Mouse (Mus musculus) kidney, postnatal 0 days (tissue): ENCODE results near the gene Fgfr2. TPM values are rescaled to one million over a fixed set of nuclear protein-coding genes. Genes with fewer than 3 reads are reported as not detected.

ENCODE experiments used
- ATAC-seq: fragments of 200-750 bp; cut with Nextera tagmentation; replicated peaks from 2 replicates; pipeline ENCODE4 v1.8.0; 2017; ENCODE audit warnings: low read depth, moderate number of reproducible peaks, moderate TSS enrichment, moderate library complexity; ENCODE audit not compliant: low FRiP score
- DNase-seq: peaks from one replicate; pipeline ENCODE4 v3.0.0-alpha.2; 2016; ENCODE audit warnings: low spot score
- H3K27ac ChIP-seq: fragments of 300-500 bp; sonication (generic); 2 replicates; pipeline ENCODE4 v1.5.1; 2014; ENCODE audit warnings: mild to moderate bottlenecking
- H3K27me3 ChIP-seq: fragments of 300-500 bp; sonication (generic); 2 replicates; pipeline ENCODE4 v1.6.1; 2014; ENCODE audit warnings: low read length, mixed read lengths; ENCODE audit not compliant: insufficient read depth
- H3K36me3 ChIP-seq: fragments of 300-500 bp; sonication (generic); 2 replicates; pipeline ENCODE4 v1.6.1; 2014; ENCODE audit warnings: low read length, mixed read lengths; ENCODE audit not compliant: insufficient read depth
- H3K4me1 ChIP-seq: fragments of 300-500 bp; sonication (generic); replicated peaks from 2 replicates; pipeline ENCODE4 v1.6.1; 2014; ENCODE audit warnings: antibody characterized with exemption, low read length, mixed read lengths; ENCODE audit not compliant: insufficient read depth
- H3K4me2 ChIP-seq: fragments of 300-500 bp; sonication (generic); 2 replicates; pipeline ENCODE4 v1.6.1; 2014; ENCODE audit warnings: mild to moderate bottlenecking, low read length, moderate library complexity, mixed read lengths
- H3K4me3 ChIP-seq: fragments of 300-500 bp; sonication (generic); replicated peaks from 2 replicates; pipeline ENCODE4 v1.5.1; 2014; ENCODE audit warnings: low read depth, low read length
- H3K9ac ChIP-seq: fragments of 300-500 bp; sonication (generic); 2 replicates; pipeline ENCODE4 v1.6.1; 2014; ENCODE audit warnings: low read depth, low read length
- H3K9me3 ChIP-seq: fragments of 300-500 bp; sonication (generic); replicated peaks from 2 replicates; pipeline ENCODE4 v1.6.1; 2016; ENCODE audit warnings: low read length, inconsistent platforms, mixed read lengths
- CTCF ChIP-seq: IDR thresholded peaks from 2 replicates; pipeline ENCODE4 v1.5.1; 2016; ENCODE audit warnings: antibody characterized with exemption, low read depth, mild to moderate bottlenecking, moderate library complexity
- WGBS: fragments of 180-500 bp; shearing (Covaris S2); extraction: QIAGEN DNeasy Blood & Tissue Kit; methylation state at CpG from one replicate; pipeline ENCODE4 v1.1.7; 2014; 5-methylcytosine and 5-hydroxymethylcytosine counted together
- polyA plus RNA-seq: library from polyadenylated mRNA; unstranded; fragments of >200 nt; fragmentation: Nextera tagmentation; extraction: Ambion mirVana; gene quantifications from 2 replicates; pipeline ENCODE4 v1.2.1, GENCODE M21; 2015

Gene Fgfr2
- polyA plus RNA-seq, 1 experiment from 2014 or later = 79.8 TPM

- ATAC-seq = no peak
- Histone ChIP-seq H3K9me3 (no peaks in the 10 kb centered on the region), H3K4me2 (no peak within 1 kb of the TSS), H3K27ac (no peak within 1 kb of the TSS), H3K27me3 (no peaks in the 10 kb centered on the region), H3K4me3 (no peak within 1 kb of the TSS), H3K36me3 (no peaks in the 10 kb centered on the region), H3K4me1 (no peaks in the 10 kb centered on the region), H3K9ac (no peak within 1 kb of the TSS)
- 56% methylated on average over 5 of the region's 5 CpGs for WGBS
- no peak for DNase-seq
- no peak for TF ChIP-seq CTCF
Measured at GRCm38 (mm10) chr7:131031755-131032154, 2091.4 kb downstream of the Fgfr2 start, which contains the start of gene Dmbt1. TSS of gene Dmbt1 (plus strand) at chr7:131032053.

GRCm38 (mm10) chr7:131027557-131027956 is 2095.6 kb downstream of the Fgfr2 start:
- Histone ChIP-seq H3K4me2 (no peak overlapping the region), H3K9me3 (no peaks in the 10 kb centered on the region), H3K9ac (no peak overlapping the region), H3K4me3 (no peak overlapping the region), H3K4me1 (no peaks in the 10 kb centered on the region), H3K27ac (no peak overlapping the region), H3K27me3 (no peaks in the 10 kb centered on the region), H3K36me3 (no peaks in the 10 kb centered on the region)
- ATAC-seq (no peak), DNase-seq (no peak)
- TF ChIP-seq CTCF = no peak
- WGBS = 86% methylated on average over 1 of the region's 1 CpGs

- no peak for ATAC-seq
- Histone ChIP-seq H3K4me2 (no peak overlapping the region), H3K36me3 (no peaks in the 10 kb centered on the region), H3K4me3 (no peak overlapping the region), H3K9me3 (no peaks in the 10 kb centered on the region), H3K4me1 (no peaks in the 10 kb centered on the region), H3K27ac (no peak overlapping the region), H3K27me3 (no peaks in the 10 kb centered on the region), H3K9ac (no peak overlapping the region)
- no peak for TF ChIP-seq CTCF
- 32% methylated on average over 1 of the region's 1 CpGs for WGBS
- DNase-seq = no peak
Measured at GRCm38 (mm10) chr7:131024807-131025206, 2098.3 kb downstream of the Fgfr2 start.

- H3K4me2 ChIP-seq = no peak overlapping the region
- no peak for TF ChIP-seq CTCF
- WGBS = 88% methylated on average over 2 of the region's 2 CpGs
- no peak overlapping the region for H3K4me3 ChIP-seq
- no peak overlapping the region for H3K9ac ChIP-seq
- H3K36me3 ChIP-seq = no peaks in the 10 kb centered on the region
- no peaks in the 10 kb centered on the region for H3K4me1 ChIP-seq
- no peaks in the 10 kb centered on the region for H3K9me3 ChIP-seq
- no peak overlapping the region for H3K27ac ChIP-seq
- no peaks in the 10 kb centered on the region for H3K27me3 ChIP-seq
- no peak for ATAC-seq
- no peak for DNase-seq
Measured at GRCm38 (mm10) chr7:131019181-131019580, 2104.0 kb downstream of the Fgfr2 start.

GRCm38 (mm10) chr7:131011901-131012300 is 2111.2 kb downstream of the Fgfr2 start:
- Histone ChIP-seq H3K36me3 (no peaks in the 10 kb centered on the region), H3K4me1 (no peaks in the 10 kb centered on the region), H3K27me3 (no peaks in the 10 kb centered on the region), H3K27ac (no peak overlapping the region), H3K4me2 (no peak overlapping the region), H3K9me3 (no peaks in the 10 kb centered on the region), H3K4me3 (no peak overlapping the region), H3K9ac (no peak overlapping the region)
- DNase-seq = no peak
- ATAC-seq = no peak
- 61% methylated on average over 1 of the region's 1 CpGs for WGBS
- no peak for TF ChIP-seq CTCF

- Histone ChIP-seq H3K9ac (no peak overlapping the region), H3K4me1 (no peaks in the 10 kb centered on the region), H3K27ac (no peak overlapping the region), H3K36me3 (no peaks in the 10 kb centered on the region), H3K9me3 (no peaks in the 10 kb centered on the region; the same call in 1 of the 2 replicates), H3K27me3 (no peaks in the 10 kb centered on the region), H3K4me3 (no peak overlapping the region), H3K4me2 (no peak overlapping the region)
- TF ChIP-seq CTCF = no peak
- 78% methylated on average over 5 of the region's 5 CpGs for WGBS
- ATAC-seq (no peak), DNase-seq (no peak)
Measured at GRCm38 (mm10) chr7:131009178-131009577, 2114.0 kb downstream of the Fgfr2 start.

GRCm38 (mm10) chr7:131007221-131007620 is 2115.9 kb downstream of the Fgfr2 start:
- Histone ChIP-seq H3K4me3 (no peak overlapping the region), H3K9me3 (no peaks in the 10 kb centered on the region; the same call in 1 of the 2 replicates), H3K9ac (no peak overlapping the region), H3K4me2 (no peak overlapping the region), H3K36me3 (no peaks in the 10 kb centered on the region), H3K4me1 (no peaks in the 10 kb centered on the region), H3K27ac (no peak overlapping the region), H3K27me3 (no peaks in the 10 kb centered on the region)
- no peak for ATAC-seq
- 93% methylated on average over 2 of the region's 2 CpGs for WGBS
- DNase-seq = no peak
- TF ChIP-seq CTCF = no peak
